Mouse (Mus musculus) lung, adult 2 months (tissue): ENCODE data around the gene Megf8. TPM values are rescaled to one million over a fixed set of nuclear protein-coding genes. Genes with fewer than 3 reads are reported as not detected.

Source experiments
- DNase-seq: peaks from one replicate; pipeline ENCODE4 v3.0.0; 2022
- H3K4me1 ChIP-seq: fragments of 200-500 bp; 2 replicates; pipeline ENCODE4 v1.6.1; 2011; ENCODE audit warnings: low read length; ENCODE audit not compliant: control insufficient read depth, insufficient read depth
- H3K4me3 ChIP-seq: fragments of 200-500 bp; replicated peaks from 2 replicates; pipeline ENCODE3; 2011; ENCODE audit warnings: low read depth, mild to moderate bottlenecking, control low read depth, low read length; ENCODE audit errors: extremely low read depth
- CTCF ChIP-seq: fragments of 200-500 bp; IDR thresholded peaks from 2 replicates; pipeline ENCODE4 v1.5.1; 2011; ENCODE audit warnings: mild to moderate bottlenecking, low read length, control low read depth; ENCODE audit not compliant: insufficient read depth
- POLR2A ChIP-seq: fragments of 200-500 bp; IDR thresholded peaks from 2 replicates; pipeline ENCODE4 v1.6.1; 2011; ENCODE audit warnings: low read depth, mild to moderate bottlenecking, control low read depth, low read length, borderline replicate concordance; ENCODE audit errors: extremely low read depth
- WGBS: fragments of 180-500 bp; shearing (Covaris S2); methylation state at CpG from one replicate; pipeline ENCODE4 v1.1.7; 2018; 5-methylcytosine and 5-hydroxymethylcytosine counted together
- polyA plus RNA-seq: library from polyadenylated mRNA; depleted of rRNA; stranded (reverse); fragments of >200 nt; gene quantifications from 2 replicates; pipeline ENCODE4 v1.2.3, GENCODE M21; 2012

Megf8 gene
- polyA plus RNA-seq, 1 experiment, result 46.8 TPM

DNA sequence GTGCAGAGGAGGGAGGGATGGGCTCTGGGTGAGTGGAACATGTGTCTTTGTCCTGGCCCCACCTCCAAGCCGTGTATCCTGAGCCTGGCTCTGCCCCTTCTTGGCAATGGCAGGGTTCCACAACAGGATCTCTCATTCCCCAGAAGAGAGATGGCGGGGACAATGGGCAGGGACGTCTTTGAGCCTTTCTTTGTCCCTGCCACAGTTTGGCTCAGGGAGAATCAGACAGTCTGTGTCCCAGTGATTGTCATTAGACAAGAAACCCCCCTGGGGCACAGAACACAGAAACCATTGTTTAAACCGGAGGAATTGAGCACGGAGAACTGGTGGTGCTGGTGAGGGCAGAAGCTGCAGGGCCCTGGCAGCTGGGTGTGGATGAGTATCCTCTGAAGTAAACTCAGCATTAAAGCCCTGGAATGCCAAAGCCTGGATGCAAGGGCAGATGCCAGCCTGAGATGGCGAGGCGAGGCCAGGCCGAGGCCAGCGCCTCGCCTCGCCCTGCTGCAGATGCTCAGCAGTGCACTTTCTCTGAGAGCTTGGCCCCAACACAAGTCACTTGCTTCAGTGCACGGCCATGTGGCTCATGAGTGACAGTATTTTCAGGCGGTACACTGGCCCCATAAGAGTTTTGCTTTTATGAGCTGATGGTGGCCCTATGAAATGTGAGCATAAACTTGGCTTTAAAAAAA lies 49.1 kb downstream of the Megf8 start:
- 46% methylated on average over 13 of the region's 13 CpGs for WGBS
- TF ChIP-seq POLR2A (no peak), CTCF (no peak)
- DNase-seq, result no peak
- Histone ChIP-seq H3K4me3 (no peak overlapping the region), H3K4me1 (no peaks in the 10 kb centered on the region; the same call in 1 of the 2 replicates)

DNA sequence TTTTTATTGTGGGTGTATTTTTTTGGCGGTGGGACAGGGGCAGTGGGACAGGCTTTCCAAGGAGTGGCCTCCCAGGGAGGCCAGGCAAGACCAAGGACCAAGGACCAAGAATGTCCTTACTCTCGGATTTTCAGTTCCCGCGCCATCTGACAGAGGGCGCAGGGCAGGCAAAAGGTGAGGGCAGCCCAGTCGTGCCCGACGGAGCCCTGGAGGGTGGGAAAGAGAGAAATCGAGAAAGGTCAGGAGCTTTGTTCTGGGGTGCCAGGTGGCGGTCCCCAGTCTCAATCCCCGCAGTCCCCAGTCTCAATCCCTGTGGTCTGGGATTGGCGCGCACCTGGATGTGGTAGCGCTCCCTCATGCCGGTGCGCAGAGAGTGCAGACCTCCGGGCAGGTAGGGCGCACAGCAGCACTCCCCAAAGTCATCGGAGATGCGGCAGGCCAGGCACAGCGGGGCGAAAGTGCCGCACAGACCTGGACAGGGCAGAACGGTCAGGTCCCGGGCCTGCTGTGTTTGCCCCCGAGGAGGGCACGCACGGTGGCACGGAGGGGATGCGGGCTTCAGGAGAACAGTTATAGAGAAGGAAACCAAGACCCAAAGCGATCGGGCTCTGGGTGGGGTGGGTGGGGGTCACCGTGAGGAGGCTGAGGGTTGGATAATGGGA lies 50.8 kb downstream of the Megf8 start:
- no peak for DNase-seq
- Histone ChIP-seq H3K4me1 (no peaks in the 10 kb centered on the region; the same call in 1 of the 2 replicates), H3K4me3 (no peak overlapping the region)
- no peak for TF ChIP-seq POLR2A
- peak; percentile 61 for TF ChIP-seq CTCF
- 3% methylated on average over 33 of the region's 33 CpGs for WGBS

DNA sequence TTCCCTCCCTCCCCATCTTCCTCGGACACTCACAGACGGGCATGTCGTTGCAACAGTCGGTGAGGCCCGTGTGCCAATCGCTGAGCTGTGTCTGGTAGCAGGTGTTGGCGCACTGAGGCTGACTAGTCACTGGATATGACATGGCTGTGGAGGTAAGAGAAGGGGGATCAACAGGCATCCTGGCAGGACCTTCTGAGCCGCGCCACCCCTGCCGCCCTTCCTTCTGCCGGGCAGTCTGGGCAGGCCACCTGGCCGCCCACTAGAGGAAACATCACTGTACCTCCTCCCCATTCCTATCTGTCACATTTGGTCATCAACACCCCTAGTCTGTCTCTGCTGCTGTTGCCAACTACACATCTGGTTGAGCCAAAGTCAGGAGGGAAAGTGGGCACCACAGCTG lies 51.4 kb downstream of the Megf8 start:
- DNase-seq, result no peak
- H3K4me3 ChIP-seq, result no peak overlapping the region
- TF ChIP-seq CTCF, result no peak
- TF ChIP-seq POLR2A, result no peak

DNA sequence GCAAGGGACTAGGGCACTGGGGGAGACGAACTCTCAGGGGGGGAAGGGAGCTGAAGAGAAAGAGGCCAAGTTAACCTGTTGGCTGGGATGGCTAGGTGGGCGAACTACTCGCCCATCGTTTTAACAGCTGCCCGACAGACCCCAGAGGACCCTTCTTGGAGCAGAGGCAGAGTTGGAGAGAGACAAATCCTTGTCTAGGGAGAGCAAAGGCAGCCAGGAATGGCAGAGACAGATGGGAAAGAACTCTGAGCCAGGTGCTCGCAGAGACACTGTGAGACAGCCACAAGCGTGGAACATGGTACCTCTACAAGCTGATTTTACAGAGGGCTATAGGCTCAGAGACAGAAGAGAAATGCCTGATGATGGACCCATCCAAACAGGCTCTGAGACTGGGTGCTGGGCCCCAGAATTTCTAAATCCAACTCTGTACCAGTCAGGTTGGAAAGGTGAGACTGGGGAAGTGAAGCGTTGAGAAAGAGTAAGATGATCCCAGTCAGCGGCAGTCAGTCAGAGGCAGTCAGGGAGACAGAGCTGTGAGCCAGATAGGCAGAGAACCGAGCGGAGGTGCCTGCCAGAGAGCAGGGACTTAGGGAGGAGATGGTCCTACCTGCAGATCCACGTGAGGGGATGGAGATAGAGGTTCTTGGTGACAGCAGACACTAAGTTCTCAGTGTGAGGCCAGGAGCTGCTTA lies 52.2 kb downstream of the Megf8 start, which contains the start of gene Cnfn:
Gene Cnfn (minus strand): TSS at position 667 of the 692 bp plus-strand sequence.
- Histone ChIP-seq H3K4me3 (no peak within 1 kb of the TSS), H3K4me1 (no peaks in the 10 kb centered on the region; the same call in 1 of the 2 replicates)
- no peak for DNase-seq
- 59% methylated on average over 12 of the region's 12 CpGs for WGBS
- TF ChIP-seq POLR2A (no peak), CTCF (no peak)

More for the DNA sequence above, 51.4 kb downstream of the Megf8 start:
- no peaks in the 10 kb centered on the region; the same call in 1 of the 2 replicates for H3K4me1 ChIP-seq
- WGBS, result 23% methylated on average over 12 of the region's 12 CpGs

DNA sequence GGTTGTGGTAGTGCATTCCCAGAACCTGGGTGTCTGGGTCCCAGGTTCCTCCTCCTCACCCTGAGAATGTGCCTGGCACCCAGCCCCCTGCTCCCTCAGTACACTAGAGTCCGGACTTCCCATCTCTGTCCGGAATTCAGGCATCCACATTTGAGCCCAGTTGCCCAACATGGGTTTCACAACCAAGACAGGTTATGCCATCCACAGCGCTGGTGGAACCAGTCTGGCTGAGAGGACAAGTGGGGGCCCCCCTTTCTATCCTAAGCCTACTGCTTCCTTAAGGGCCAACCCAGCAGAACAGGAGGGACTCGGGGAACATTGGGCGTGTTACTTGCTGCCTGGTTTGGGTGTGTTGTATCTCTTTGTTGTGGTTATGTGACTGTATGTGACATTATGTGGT lies 55.5 kb downstream of the Megf8 start:
- TF ChIP-seq POLR2A, result no peak
- no peak for TF ChIP-seq CTCF
- WGBS, result 61% methylated on average over 5 of the region's 5 CpGs
- peak; percentile 56 for DNase-seq
- no peaks in the 10 kb centered on the region; the same call in 1 of the 2 replicates for H3K4me1 ChIP-seq
- no peak overlapping the region for H3K4me3 ChIP-seq

DNA sequence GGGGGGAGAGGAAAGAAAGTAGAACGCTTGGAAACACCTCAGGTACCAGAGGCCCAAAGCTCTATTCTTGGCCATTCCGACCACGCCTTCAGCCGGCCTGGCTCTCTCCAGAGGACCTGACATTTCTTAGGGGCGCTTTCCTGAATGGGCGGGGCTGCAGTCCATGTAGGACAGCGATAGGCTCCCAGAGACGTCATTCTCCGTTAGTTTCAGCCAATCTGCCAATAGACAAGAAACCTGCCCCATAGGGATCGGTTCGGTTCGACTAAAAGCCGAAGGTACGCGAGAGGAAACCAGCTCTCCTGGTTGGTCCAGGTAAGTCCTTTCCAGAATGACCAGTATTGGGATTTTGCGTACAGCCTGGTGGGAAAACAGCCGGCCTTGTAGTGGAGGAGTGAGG lies 59.6 kb downstream of the Megf8 start:
- peak; percentile 90 for DNase-seq
- Histone ChIP-seq H3K4me1 (peaks cover 5% of the 10 kb centered on the region; the same call in 1 of the 2 replicates), H3K4me3 (peak overlapping the region; percentile 47)
- 9% methylated on average over 17 of the region's 17 CpGs for WGBS
- TF ChIP-seq POLR2A (no peak), CTCF (no peak)

DNA sequence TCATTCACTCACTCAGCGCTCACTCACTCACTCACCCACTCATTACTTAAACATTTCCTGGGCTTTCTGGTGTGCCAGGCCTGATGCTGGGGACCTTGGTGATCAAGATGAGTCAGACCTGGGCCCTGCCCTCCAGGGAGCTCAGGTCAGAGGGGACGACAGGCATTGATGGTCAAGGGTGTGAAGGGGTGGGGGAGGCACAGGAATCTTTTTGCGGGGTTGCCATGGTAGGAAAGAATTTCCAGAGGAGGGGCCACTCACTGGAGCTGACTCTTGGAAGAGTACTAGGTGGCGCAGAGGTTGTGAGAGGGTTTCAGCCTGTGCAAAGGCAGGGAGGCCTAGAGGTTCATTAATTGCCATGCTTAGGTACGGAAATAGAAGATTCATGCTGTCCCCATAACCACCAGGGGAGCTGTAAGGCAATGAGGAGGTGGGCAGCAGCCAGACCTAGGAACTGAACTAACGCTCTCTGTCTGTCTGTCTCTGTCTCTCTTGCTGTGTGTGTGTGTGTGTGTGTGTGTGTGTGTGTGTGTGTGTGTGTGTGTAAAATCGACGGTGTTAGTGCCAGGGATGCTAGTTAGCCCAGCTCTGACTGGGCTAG lies 60.2 kb downstream of the Megf8 start:
- TF ChIP-seq POLR2A, result no peak
- no peak for TF ChIP-seq CTCF
- H3K4me3 ChIP-seq, result no peak overlapping the region
- DNase-seq, result no peak
- 47% methylated on average over 8 of the region's 8 CpGs for WGBS
- H3K4me1 ChIP-seq, result peaks cover 5% of the 10 kb centered on the region; the same call in 1 of the 2 replicates

DNA sequence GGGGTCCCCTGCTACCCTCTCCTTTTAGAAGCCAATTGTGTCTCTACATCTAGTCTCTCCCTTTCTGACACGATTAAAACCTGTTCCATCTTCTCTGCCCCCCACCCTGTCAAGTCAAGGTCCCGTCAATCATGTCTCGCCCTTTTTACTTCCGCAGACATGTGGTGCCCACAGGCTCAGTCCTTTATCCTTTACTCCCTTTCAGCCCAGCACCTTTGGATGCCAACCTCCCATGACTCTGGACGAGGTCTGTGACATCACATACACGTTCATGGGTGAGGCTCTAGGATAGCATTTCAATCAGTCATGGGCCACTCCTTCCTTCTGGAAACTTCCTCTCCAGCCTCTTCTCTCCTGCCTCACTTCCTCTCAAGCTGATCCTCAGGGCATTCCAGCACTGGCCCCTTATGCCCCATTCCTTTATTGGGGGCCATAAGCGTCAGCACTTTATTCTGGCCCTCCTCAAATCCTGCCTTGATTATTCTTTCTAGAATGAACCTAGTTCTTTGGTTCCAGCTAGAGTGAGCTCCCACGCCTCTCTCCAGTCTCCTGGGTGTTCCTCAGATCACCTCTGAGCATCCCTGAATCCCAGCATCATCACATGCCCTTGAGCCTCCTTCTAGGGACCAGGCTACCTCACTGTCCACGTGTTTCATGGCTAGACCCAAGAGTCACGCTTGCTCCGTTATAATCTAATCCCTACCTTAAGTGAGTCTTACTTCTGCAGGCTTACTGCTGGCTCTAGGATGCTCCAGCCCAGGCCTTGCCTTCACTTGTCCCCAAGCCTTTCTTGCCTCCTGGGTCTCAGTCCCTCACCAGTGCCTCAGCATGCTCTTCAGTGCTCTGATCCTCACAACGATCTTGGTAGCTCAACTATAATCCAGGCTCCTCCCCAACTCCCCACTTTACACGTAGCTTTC lies 61.5 kb downstream of the Megf8 start:
- DNase-seq, result no peak
- 78% methylated on average over 13 of the region's 13 CpGs for WGBS
- H3K4me3 ChIP-seq, result no peak overlapping the region
- peaks cover 5% of the 10 kb centered on the region; the same call in 1 of the 2 replicates for H3K4me1 ChIP-seq
- no peak for TF ChIP-seq CTCF
- TF ChIP-seq POLR2A, result no peak
